Mouse (Mus musculus) c-Kit-positive CD71-negative TER-119-negative erythroid progenitor cells, embryonic 14.5 days (primary cell): ENCODE results near the gene Gm525.
"Not testable (repeated sequence)": the region's sequence is repeated elsewhere in the genome, so short reads cannot be mapped to it uniquely, and the experiment has no call there.

ENCODE experiments used
- DNase-seq: peaks from one replicate; pipeline ENCODE4 v3.0.0-alpha.2; 2013; ENCODE audit warnings: low read depth

The Gm525 gene

DNA sequence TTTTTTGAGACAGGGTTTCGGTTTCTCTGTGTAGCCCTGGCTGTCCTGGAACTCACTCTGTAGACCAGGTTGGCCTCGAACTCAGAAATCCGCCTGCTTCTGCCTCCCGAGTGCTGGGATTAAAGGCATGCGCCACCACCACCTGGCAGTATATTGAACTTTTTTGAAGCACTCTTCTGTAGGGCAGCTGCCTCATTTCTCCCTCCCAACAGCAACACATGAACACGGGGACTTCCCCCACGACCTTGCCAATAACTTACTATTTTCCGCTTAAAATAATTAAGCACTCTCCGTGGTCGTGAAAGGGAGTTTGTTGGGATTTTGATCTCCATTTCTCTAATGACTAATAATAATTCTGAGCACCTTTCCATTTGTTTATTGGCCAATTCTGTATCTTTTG, 23.7 kb downstream of the Gm525 start:
- DNase-seq, result not testable (repeated sequence)

DNA sequence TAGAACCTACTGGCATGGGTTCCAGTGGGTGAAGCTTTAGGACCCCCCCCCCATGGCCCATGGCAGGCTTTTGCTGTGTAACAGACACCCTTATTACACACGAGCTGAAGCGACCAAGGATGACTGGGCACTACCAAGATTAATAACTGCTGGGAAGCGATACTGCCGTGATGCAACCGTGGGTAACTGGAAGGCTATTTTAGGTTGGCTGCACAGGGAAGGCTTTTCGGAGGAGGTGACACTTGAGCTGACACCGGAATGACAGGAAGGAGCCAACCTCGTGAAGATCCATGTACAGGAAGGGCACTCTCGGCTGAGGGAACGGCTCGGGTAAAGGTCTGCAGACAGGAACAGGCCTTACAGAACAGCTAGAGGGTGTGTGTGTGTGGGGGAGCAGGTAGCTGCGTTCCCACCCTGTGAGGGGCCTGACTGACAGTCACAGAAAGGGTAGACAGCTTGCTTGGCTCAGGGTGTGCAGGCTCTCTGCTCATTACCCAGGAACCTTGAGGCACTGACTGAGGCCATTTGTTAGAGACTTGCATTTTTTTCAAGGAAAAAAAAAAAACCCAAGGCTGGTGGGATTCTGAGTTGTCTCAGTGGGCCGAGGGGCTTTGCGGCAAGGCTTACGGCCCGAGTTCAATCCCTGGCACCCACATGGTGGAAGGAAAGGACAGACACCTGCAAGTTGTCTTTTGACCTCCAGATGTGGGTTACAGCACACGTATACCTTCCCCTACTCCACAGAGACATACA, 24.6 kb downstream of the Gm525 start:
- no peak for DNase-seq

- DNase-seq, result no peak
These were observed 25.3 kb downstream of the Gm525 start for GRCm38 (mm10) chr11:89098930-89099329.

DNA sequence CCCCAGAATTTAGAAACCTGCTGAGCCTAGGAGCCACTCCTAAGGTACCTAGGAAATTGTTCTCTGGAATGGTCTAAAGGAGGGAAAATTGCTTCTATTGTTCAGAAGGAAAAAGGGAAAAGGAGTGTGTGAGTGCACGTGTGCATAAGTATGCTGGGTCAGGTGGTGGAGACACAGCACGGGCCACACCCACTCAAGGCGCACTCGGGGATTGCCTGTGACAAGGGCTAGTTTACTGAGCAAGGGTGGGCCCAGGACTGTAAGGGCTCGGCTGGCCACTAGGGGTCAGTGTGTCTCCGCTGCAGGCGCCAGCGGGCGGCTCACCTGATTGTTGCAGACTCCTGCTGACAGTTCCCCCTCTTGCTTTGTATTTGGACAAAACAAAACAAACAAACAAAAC, 26.8 kb downstream of the Gm525 start:
- peak; percentile 76 for DNase-seq

DNA sequence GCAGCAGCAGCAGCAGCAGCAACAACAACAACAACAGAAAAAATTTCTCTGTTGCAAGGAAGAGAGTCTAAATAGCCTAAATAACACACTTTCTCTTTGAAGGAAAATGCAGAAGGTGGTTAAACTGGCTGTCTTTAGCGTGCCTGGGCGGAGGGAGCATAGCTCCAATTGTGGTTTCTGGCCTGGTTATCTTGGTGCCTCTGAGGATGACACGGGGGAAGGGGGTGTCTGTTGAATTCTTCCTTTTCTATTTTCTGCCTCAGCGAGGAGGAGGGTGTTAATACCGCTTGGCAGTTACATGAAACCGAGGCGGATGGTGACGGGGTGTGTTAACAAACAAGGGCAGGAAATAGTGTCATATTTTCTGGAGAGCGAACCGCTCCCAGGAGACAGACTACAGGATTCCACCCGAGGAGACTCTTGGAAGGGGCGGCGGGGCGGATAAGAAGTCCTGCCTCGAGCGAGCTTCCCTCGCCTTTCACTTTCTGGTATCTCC, 27.2 kb downstream of the Gm525 start:
- DNase-seq, result no peak

DNA sequence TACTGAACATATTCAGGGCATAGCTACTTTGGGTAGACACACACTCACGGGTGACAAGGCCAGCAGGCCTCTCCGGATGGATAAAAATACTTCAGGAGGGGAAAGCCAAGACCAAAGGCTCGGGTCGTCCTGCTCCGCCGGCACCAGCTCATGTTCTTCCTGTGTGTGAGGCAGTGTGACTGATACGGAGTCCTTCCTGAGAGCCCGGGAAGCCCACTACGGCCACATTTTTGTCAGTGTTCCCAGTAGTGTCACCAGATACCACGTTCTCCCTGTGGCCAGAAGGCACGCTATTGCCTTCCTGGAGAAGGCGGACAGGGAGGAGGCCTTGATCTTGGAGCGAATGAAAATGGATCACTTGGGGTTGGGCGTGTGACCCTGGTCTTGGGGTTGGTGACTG, 29.5 kb downstream of the Gm525 start:
- DNase-seq, result no peak

GRCm38 (mm10) chr11:89105211-89105610, 31.6 kb downstream of the Gm525 start:
- DNase-seq, result no peak

DNA sequence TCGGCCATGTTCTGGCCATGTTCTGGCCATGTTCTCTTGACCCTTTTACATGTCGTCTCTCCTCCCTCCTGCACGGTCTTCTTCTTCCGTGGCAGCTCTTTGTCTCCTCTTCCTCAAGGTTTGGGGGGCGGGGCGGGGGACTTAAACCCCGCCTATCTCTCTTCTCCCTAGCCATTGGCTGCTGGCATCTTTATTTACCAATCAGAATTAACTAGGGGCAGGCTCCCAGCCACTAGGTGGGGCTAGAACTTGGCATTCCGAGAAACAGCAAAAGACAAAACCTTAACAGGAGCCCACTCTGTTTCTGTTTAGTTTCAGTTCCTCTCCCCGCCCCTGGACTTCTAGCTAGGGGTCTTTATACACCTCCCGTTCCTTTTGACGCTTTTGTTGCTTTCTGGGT, 32.2 kb downstream of the Gm525 start:
- peak; percentile 54 for DNase-seq

- no peak for DNase-seq
These were observed 33.7 kb downstream of the Gm525 start for GRCm38 (mm10) chr11:89107180-89107807.

DNA sequence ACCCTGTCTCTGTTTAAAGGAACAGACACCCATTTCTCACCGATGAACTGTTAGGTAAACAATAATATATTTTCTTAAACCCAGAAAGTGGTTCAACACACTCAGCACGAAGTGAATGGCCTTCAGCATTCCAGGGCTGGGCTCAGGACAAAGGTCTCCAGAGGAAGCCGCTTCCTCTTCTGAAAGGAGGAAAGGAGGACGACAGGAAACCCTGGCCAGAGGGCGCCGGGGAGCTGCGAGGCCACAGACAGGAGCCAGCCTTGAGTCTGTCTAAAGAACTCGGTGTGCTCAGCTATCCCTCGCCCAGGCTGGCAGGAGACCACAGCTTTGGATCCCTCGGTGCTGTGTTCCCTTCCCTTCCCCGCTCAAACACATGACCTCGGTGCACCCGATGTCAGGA, 50.8 kb downstream of the Gm525 start:
- DNase-seq, result no peak

- no peak for DNase-seq
These were observed 57.2 kb downstream of the Gm525 start for GRCm38 (mm10) chr11:89130856-89131255.

DNA sequence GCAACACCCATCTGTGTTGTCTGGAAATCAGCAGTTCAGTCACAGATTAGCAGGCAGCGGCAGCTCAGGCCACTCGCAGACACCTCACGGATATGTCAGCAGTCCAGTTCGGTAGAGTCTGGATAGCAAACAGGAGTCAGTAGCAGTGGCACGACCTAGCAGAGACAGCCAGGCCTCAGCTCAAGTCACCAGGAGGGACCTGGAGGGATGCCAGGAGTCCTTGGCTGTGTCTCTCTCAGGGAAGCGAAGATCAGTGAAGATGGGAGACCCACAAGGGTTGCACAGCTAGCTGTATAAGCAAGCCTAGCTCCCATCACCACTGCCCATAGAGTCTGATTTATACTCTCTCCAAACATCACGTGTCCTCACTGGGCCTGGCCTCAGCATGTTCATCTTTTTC, 58.8 kb downstream of the Gm525 start:
- no peak for DNase-seq

DNA sequence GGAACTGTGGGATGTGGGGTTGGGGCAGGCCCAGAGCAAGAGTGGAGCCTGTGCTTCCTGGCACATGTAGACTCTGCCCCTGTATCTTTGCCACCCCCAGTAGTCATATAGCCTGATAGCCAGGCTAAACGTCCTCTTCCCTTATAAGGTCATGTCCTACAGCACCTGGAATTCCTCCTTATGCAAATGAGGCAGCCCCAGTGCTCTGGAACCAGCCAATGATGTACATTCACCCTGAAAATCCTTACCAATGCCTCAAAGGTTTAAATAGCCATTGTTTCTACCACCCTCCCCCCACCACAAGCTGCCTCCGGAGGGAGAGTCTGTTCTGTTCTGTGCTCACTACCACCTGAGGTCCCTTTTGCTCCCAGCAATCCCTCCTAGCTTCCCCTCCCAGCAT, 60.6 kb downstream of the Gm525 start:
- DNase-seq, result no peak

DNA sequence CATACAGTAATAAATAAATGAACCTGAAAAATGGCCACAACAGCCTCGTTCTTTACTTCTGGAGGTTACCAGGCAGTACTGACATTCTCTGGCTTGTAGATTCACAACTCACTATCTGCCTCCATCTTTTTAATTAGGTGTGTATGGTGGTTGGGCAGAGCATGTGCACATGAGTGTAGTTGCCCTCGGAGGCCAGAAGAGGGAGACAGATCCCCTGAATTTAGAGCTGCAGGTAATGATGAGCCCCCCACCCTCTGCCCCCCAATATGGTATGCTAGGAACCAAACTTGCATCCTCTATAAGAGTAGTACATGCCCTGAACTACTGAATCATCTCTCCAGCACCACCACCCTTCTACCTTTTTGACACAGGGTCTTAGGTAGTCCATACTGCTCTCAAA, 64.3 kb downstream of the Gm525 start:
- DNase-seq, result no peak
